Mouse (Mus musculus) liver, embryonic 13.5 days (tissue): ENCODE results near the gene Hba-x. TPM values are rescaled to one million over a fixed set of nuclear protein-coding genes. Genes with fewer than 3 reads are reported as not detected.
"Not testable (repeated sequence)": the region's sequence is repeated elsewhere in the genome, so short reads cannot be mapped to it uniquely, and the experiment has no call there.

Source experiments
- ATAC-seq: fragments of 200-750 bp; cut with Nextera tagmentation; 2 replicates; pipeline ENCODE4 v1.8.0; 2017; ENCODE audit warnings: low read depth, mild to moderate bottlenecking, moderate number of reproducible peaks, moderate library complexity
- DNase-seq: peaks from one replicate; pipeline ENCODE4 v3.0.0; 2022
- H3K27ac ChIP-seq: fragments of 300-500 bp; sonication (generic); 2 replicates; pipeline ENCODE4 v1.5.1; 2015; ENCODE audit warnings: moderate library complexity, mild to moderate bottlenecking, inconsistent platforms
- H3K27me3 ChIP-seq: fragments of 300-500 bp; sonication (generic); 2 replicates; pipeline ENCODE4 v1.6.1; 2015; ENCODE audit warnings: mild to moderate bottlenecking, inconsistent platforms
- H3K36me3 ChIP-seq: fragments of 300-500 bp; sonication (generic); 2 replicates; pipeline ENCODE4 v1.6.1; 2015; ENCODE audit warnings: mild to moderate bottlenecking, inconsistent platforms
- H3K4me1 ChIP-seq: fragments of 300-500 bp; sonication (generic); replicated peaks from 2 replicates; pipeline ENCODE4 v1.6.1; 2015; ENCODE audit warnings: inconsistent platforms
- H3K4me2 ChIP-seq: fragments of 300-500 bp; sonication (generic); 2 replicates; pipeline ENCODE4 v1.6.1; 2015; ENCODE audit warnings: inconsistent platforms, mild to moderate bottlenecking, moderate library complexity
- H3K4me3 ChIP-seq: fragments of 300-500 bp; sonication (generic); replicated peaks from 2 replicates; pipeline ENCODE4 v1.5.1; 2015; ENCODE audit warnings: mild to moderate bottlenecking, inconsistent platforms
- H3K9ac ChIP-seq: fragments of 300-500 bp; sonication (generic); 2 replicates; pipeline ENCODE4 v1.6.1; 2015; ENCODE audit warnings: mild to moderate bottlenecking, inconsistent platforms
- H3K9me3 ChIP-seq: fragments of 300-500 bp; sonication (generic); replicated peaks from 2 replicates; pipeline ENCODE4 v1.6.1; 2016; ENCODE audit warnings: inconsistent platforms
- WGBS: fragments of 180-500 bp; shearing (Covaris S2); methylation state at CpG from one replicate; pipeline ENCODE4 v1.1.7; 2015; ENCODE audit not compliant: insufficient replicate concordance; 5-methylcytosine and 5-hydroxymethylcytosine counted together
- polyA plus RNA-seq: library from polyadenylated mRNA; unstranded; fragments of >200 nt; fragmentation: Nextera tagmentation; extraction: Ambion mirVana; gene quantifications from 2 replicates; pipeline ENCODE4 v1.2.1, GENCODE M21; 2015

Gene Hba-x
- polyA plus RNA-seq, 1 experiment from 2014 or later = 430 TPM

DNA sequence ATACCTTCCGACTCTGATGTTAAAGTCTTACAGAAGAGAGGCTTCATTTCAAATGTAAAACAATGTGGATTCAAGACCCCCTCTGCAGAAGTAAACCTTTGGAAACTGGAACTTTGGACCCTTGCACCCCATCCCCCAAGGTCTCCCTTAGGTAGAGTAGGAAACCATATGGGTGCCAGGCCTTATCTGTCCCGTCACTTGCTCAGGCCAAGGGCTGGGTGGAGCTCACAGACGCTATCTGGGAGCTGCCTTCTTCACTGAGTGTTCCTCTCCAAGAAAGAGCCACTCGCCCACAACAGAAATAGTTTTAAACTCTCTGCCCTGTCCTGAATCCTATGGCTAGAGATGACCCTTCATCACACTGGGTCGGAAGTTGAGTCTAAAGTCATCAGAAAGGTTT lies 7.2 kb upstream of the Hba-x start:
- Histone ChIP-seq H3K36me3 (0 out of 2 replicates have a peak, but pooled peaks cover 4% of the 10 kb centered on the region), H3K4me3 (peak overlapping the region; percentile 84), H3K9ac (peak overlapping the region; percentile 97), H3K27me3 (no peaks in the 10 kb centered on the region), H3K4me2 (peak overlapping the region; percentile 81), H3K4me1 (peaks cover 81% of the 10 kb centered on the region), H3K9me3 (no peaks in the 10 kb centered on the region), H3K27ac (peak overlapping the region; percentile 97)
- WGBS = 19% methylated on average over 5 of the region's 5 CpGs
- ATAC-seq (peak; percentile 90), DNase-seq (peak; percentile 85)

DNA sequence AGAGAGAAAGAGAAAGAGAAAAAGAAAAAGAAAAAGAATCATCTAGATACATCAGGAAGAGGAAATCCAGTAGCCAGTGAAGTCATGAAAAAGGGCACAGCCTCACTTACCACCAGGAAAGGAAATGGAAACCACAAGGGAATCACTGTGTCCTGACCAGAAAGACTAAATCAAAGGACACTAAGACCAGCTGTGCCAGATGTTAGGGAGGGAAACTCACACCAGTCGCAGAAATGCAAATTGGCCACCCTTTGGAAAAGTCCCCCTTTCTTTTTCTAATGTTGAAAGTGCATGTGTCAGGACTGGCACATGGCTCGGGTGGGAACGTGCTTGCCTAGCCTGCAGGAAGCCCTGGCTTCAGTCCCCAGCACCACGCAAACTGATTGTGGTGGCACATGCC lies 5.0 kb upstream of the Hba-x start:
- DNase-seq = no peak
- Histone ChIP-seq H3K4me3 (no peak overlapping the region), H3K9ac (peak overlapping the region; percentile 52), H3K4me2 (no peak overlapping the region), H3K36me3 (no peaks in the 10 kb centered on the region), H3K27ac (peak overlapping the region; percentile 81), H3K27me3 (peaks cover 4% of the 10 kb centered on the region), H3K9me3 (no peaks in the 10 kb centered on the region), H3K4me1 (peaks cover 70% of the 10 kb centered on the region)
- ATAC-seq = no peak
- 27% methylated on average over 4 of the region's 4 CpGs for WGBS

DNA sequence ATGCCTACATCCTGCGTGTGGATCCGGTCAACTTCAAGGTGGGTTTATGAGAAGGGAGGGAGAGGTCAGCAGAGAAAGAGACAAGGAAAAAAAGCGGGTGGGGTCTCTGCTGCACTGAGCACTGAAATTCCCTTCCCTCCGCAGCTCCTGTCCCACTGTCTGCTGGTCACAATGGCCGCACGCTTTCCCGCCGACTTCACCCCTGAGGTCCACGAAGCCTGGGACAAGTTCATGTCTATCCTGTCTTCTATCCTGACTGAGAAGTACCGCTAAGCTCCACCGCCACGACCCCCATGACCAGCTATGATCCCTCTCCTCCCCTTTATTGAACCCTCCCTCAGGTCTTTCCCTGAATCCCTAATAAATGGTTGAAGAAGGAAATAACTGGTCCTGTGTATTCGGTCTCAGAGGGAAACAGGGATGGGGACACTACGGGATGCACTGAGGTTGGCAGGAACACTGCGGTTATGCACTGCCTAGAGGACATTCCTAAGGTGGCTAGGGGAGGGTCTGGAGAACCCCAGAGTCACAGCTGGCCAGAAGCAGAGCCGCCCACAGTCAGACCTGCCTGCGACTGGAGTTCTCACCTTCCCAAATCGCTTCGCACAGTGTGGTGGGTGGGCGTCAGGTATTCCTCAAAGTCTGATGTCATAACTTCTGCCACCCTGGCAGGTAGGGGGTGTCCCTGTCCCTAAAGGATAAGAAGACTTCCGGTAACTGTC lies 1.7 kb downstream of the Hba-x start:
- no peak overlapping the region for H3K4me2 ChIP-seq
- H3K36me3 ChIP-seq = no peaks in the 10 kb centered on the region
- peak overlapping the region; percentile 98 for H3K27ac ChIP-seq
- no peak for ATAC-seq
- H3K9me3 ChIP-seq = no peaks in the 10 kb centered on the region
- no peak for DNase-seq
- peak overlapping the region; percentile 81; the same call in 1 of the 2 replicates for H3K9ac ChIP-seq
- peaks cover 47% of the 10 kb centered on the region for H3K27me3 ChIP-seq
- H3K4me1 ChIP-seq = peaks cover 67% of the 10 kb centered on the region
- WGBS = 60% methylated on average over 21 of the region's 21 CpGs
- no peak overlapping the region for H3K4me3 ChIP-seq

- Histone ChIP-seq H3K4me3 (no peak overlapping the region), H3K9me3 (no peaks in the 10 kb centered on the region), H3K4me1 (peaks cover 64% of the 10 kb centered on the region), H3K9ac (peak overlapping the region; percentile 81), H3K27me3 (peaks cover 47% of the 10 kb centered on the region), H3K4me2 (no peak overlapping the region), H3K36me3 (no peaks in the 10 kb centered on the region), H3K27ac (peak overlapping the region; percentile 98)
- WGBS = 71% methylated on average over 12 of the region's 12 CpGs
- no peak for DNase-seq
- ATAC-seq = no peak
These were observed 2.3 kb downstream of the Hba-x start for GRCm38 (mm10) chr11:32278458-32278957.

DNA sequence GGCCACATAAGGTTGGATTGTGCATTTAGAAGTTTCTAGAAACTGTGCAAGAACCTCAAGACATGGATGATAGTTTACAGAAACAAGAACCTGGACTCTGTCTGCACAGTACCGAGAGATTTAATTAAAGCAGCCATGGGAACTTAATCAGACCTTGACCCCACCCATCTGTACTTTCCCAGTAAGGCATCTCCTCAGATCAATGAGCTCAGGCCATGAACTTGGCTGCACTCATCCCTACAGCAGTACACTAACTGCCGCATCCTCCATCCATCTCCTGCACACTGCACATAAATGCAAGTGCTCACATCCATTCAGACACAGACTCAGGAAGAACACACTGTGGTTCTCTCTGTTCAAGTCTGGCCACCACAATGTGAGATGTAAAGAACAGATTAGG lies 4.4 kb downstream of the Hba-x start:
- Histone ChIP-seq H3K4me3 (peak overlapping the region; percentile 6; the same call in 1 of the 2 replicates), H3K36me3 (no peaks in the 10 kb centered on the region), H3K9ac (peak overlapping the region; percentile 81), H3K9me3 (no peaks in the 10 kb centered on the region), H3K4me1 (peaks cover 59% of the 10 kb centered on the region), H3K4me2 (peak overlapping the region; percentile 61), H3K27me3 (peaks cover 47% of the 10 kb centered on the region), H3K27ac (peak overlapping the region; percentile 98)
- ATAC-seq = no peak
- 58% methylated on average over 2 of the region's 2 CpGs for WGBS
- DNase-seq = no peak

DNA sequence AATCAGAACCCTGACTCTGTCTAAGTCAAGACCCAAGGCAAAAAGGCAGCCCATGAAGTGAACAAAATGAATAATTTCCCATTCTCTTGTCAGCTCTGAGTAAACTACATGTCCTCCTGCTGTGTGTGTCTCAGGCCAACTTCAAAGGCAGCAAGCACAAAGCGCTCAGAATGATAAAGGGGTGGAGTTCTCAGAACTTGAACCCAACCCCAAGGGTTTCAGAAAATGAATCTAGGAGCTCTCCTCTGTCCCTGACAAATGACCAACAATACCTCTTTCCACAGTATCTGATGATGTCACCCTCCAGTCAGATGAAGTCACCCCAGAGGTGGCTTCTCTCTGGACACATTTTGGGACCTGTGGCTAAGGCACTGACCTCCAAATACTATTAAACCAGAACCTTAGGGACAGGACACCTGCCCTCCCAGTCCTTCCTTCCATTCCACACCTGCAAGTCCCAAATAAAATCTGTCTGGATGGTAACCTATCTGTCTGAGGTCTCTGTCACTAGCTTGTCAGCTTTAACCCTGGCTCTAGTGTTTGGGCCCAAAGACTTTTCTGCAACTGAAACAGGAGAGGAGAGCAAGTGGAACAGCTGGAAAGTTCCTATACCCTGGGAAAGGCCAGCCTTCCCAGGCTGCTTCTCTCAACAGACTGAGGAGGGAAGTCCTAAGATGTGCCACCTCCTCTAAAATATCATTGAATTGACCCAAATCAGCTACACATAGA lies 5.4 kb downstream of the Hba-x start:
- Histone ChIP-seq H3K36me3 (no peaks in the 10 kb centered on the region), H3K9ac (peak overlapping the region; percentile 81), H3K27me3 (peaks cover 38% of the 10 kb centered on the region), H3K4me3 (peak overlapping the region; percentile 5; the same call in 1 of the 2 replicates), H3K27ac (peak overlapping the region; percentile 98), H3K4me2 (peak overlapping the region; percentile 61), H3K4me1 (peaks cover 55% of the 10 kb centered on the region), H3K9me3 (no peaks in the 10 kb centered on the region)
- 23% methylated on average over 1 of the region's 1 CpGs for WGBS
- DNase-seq (no peak), ATAC-seq (no peak)

- not testable (repeated sequence) for H3K9me3 ChIP-seq, DNase-seq, H3K36me3 ChIP-seq
- peak within 1 kb of the TSS; percentile 61 for H3K4me2 ChIP-seq
- H3K4me1 ChIP-seq = peaks cover 56% of the 10 kb centered on the region
- peak; percentile 69 for ATAC-seq
- H3K9ac ChIP-seq = peak within 1 kb of the TSS; percentile 81
- H3K27ac ChIP-seq = peak within 1 kb of the TSS; percentile 98
- peaks cover 26% of the 10 kb centered on the region for H3K27me3 ChIP-seq
- WGBS = 17% methylated on average over 1 of the region's 5 CpGs
- H3K4me3 ChIP-seq = peak within 1 kb of the TSS; percentile 49
These were observed 7.0 kb downstream of the Hba-x start, which contains the start of gene Hba-a1 for GRCm38 (mm10) chr11:32283091-32283777. Gene Hba-a1, plus strand, starts transcription at chr11:32283511.

DNA sequence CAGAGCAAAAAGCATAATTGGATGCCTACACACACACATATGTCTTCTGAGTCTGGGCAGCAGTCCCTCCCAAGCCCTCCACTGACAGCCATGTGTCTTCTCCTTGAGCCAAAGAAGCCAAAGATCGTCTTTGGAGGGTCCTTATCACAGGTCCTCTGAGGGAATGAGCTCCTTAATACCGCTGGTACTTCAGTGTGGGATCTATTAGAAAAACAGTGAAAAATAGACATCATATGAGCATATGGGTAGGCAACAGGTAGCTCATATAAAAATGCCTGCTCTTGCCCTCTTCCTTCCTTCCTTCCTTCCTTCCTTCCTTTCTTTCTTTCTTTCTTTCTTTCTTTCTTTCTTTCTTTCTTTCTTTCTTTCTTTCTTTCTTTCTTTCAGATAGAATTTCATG lies 8.4 kb downstream of the Hba-x start:
- peak overlapping the region; percentile 49 for H3K4me3 ChIP-seq
- H3K9me3 ChIP-seq, DNase-seq, H3K36me3 ChIP-seq: not testable (repeated sequence)
- H3K4me2 ChIP-seq = peak overlapping the region; percentile 39
- peak overlapping the region; percentile 70 for H3K9ac ChIP-seq
- 18% methylated on average over 2 of the region's 2 CpGs for WGBS
- ATAC-seq = peak; percentile 33
- peak overlapping the region; percentile 94 for H3K27ac ChIP-seq
- H3K27me3 ChIP-seq = peaks cover 13% of the 10 kb centered on the region
- H3K4me1 ChIP-seq = peaks cover 59% of the 10 kb centered on the region

- WGBS = 35% methylated on average over 7 of the region's 7 CpGs
- Histone ChIP-seq H3K9ac (peak overlapping the region; percentile 70), H3K4me1 (peaks cover 59% of the 10 kb centered on the region), H3K4me2 (peak overlapping the region; percentile 26; the same call in 1 of the 2 replicates), H3K27me3 (peaks cover 9% of the 10 kb centered on the region), H3K4me3 (peak overlapping the region; percentile 49), H3K27ac (peak overlapping the region; percentile 94), H3K36me3 (peaks cover 10% of the 10 kb centered on the region), H3K9me3 (no peaks in the 10 kb centered on the region)
- ATAC-seq (peak; percentile 74), DNase-seq (peak; percentile 89)
These were observed 9.0 kb downstream of the Hba-x start for GRCm38 (mm10) chr11:32285031-32285775.

- Histone ChIP-seq H3K27ac (peak overlapping the region; percentile 99), H3K9ac (peak overlapping the region; percentile 87), H3K36me3 (peaks cover 13% of the 10 kb centered on the region), H3K4me3 (peak overlapping the region; percentile 63), H3K4me1 (peaks cover 57% of the 10 kb centered on the region), H3K4me2 (peak overlapping the region; percentile 78)
- DNase-seq, H3K9me3 ChIP-seq, ATAC-seq, H3K27me3 ChIP-seq: not testable (repeated sequence)
These were observed 9.7 kb downstream of the Hba-x start for GRCm38 (mm10) chr11:32285887-32286286.
